Mouse (Mus musculus) kidney, embryonic 15.5 days (tissue): Measurements from ENCODE around the gene Gpr12. TPM values are rescaled to one million over a fixed set of nuclear protein-coding genes. Genes with fewer than 3 reads are reported as not detected.

Experiments
- ATAC-seq: fragments of 200-750 bp; cut with Nextera tagmentation; replicated peaks from 2 replicates; pipeline ENCODE4 v1.8.0; 2017; ENCODE audit warnings: moderate TSS enrichment; ENCODE audit not compliant: low FRiP score
- H3K27ac ChIP-seq: fragments of 300-500 bp; sonication (generic); 2 replicates; pipeline ENCODE4 v1.5.1; 2015; ENCODE audit warnings: mild to moderate bottlenecking, inconsistent platforms
- H3K27me3 ChIP-seq: fragments of 300-500 bp; sonication (generic); 2 replicates; pipeline ENCODE4 v1.6.1; 2015; ENCODE audit warnings: inconsistent platforms
- H3K36me3 ChIP-seq: fragments of 300-500 bp; sonication (generic); 2 replicates; pipeline ENCODE4 v1.6.1; 2015; ENCODE audit warnings: inconsistent platforms
- H3K4me1 ChIP-seq: fragments of 300-500 bp; sonication (generic); 2 replicates; pipeline ENCODE4 v1.6.1; 2015; ENCODE audit warnings: inconsistent platforms
- H3K4me2 ChIP-seq: fragments of 300-500 bp; sonication (generic); 2 replicates; pipeline ENCODE4 v1.6.1; 2015; ENCODE audit warnings: moderate library complexity, mild to moderate bottlenecking, inconsistent platforms
- H3K4me3 ChIP-seq: fragments of 300-500 bp; sonication (generic); replicated peaks from 2 replicates; pipeline ENCODE4 v1.5.1; 2015; ENCODE audit warnings: mild to moderate bottlenecking, inconsistent platforms
- H3K9ac ChIP-seq: fragments of 300-500 bp; sonication (generic); 2 replicates; pipeline ENCODE4 v1.6.1; 2015; ENCODE audit warnings: mild to moderate bottlenecking, inconsistent platforms
- H3K9me3 ChIP-seq: fragments of 300-500 bp; sonication (generic); replicated peaks from 2 replicates; pipeline ENCODE4 v1.6.1; 2016; ENCODE audit warnings: inconsistent platforms
- WGBS: fragments of 180-500 bp; shearing (Covaris S2); methylation state at CpG from one replicate; pipeline ENCODE4 v1.1.7; 2015; ENCODE audit warnings: mixed read lengths; 5-methylcytosine and 5-hydroxymethylcytosine counted together
- polyA plus RNA-seq: library from polyadenylated mRNA; unstranded; fragments of >200 nt; fragmentation: Nextera tagmentation; extraction: Ambion mirVana; gene quantifications from 2 replicates; pipeline ENCODE4 v1.2.1, GENCODE M21; 2015

The Gpr12 gene
- polyA plus RNA-seq = 0.57 and 0.58 TPM in 2 replicates

DNA sequence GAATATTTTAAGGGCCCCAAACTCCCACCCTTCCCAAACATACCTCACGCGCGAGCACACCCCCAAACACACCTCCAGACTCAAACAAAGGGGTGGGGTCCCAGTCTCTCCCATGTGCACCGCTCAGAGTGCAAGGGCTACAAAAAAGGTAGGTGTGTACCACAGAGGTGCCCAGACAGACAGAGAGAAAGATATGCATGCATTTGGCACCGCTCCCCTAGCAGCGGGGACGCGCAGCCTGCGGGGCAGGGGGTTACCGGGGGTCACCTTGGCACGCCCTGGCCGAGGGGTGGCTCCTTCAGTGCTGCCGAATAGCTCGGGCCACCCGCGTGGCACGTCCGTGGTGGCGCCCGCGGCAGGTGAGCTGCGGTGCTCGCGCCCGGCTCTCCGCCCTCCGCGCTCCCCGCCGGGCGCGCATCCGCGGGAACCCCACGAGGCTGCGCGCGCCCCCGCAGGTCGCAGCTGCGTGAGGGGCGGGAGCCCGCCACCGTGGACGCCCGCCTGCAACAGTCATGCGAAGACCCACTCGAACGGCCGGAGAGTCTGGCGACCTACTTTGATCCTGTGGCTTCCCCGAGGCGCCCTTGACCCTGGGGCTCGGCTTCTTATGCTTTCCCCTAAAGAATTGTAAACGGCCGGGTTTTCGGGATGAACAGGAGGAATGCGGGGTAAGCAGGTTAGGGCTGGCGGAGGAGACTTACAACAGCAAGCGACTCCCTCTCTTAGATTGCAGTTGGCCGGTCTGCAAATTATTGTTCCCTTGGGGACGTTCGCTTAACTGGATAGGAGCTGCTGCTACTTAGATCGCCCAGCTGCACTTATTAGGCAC is at the start of gene Gpr12:
Gpr12 (minus strand) TSS at position 762 of the 829 bp plus-strand sequence.
- Histone ChIP-seq H3K9ac (peak within 1 kb of the TSS; percentile 43), H3K36me3 (no peaks in the 10 kb centered on the region)
- peak; percentile 69 for ATAC-seq

DNA sequence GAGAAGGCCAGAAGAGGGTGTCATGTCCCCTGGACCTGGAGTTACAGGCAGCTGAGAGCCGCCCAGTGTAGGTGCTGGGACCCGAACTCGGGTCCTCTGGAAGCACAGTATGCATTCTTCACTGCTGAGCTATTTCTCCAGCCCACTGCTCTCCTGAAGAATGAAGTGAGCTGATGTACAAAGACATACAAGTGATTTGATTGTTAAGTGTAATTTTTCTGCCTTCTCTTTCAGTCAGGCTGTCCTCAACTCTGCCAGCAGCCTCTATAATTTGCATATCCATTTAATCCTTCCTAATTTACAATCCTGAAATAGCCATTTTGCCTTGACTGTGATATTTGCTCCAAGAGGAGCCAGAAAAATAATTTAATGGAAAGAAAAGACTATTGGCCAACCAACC is 46.6 kb upstream of the Gpr12 start:
- no peak overlapping the region for H3K27ac ChIP-seq
- no peak overlapping the region for H3K4me3 ChIP-seq
- no peaks in the 10 kb centered on the region for H3K4me1 ChIP-seq
- H3K4me2 ChIP-seq = no peak overlapping the region
- 75% methylated on average over 3 of the region's 3 CpGs for WGBS
- no peaks in the 10 kb centered on the region for H3K27me3 ChIP-seq
- H3K9me3 ChIP-seq = no peaks in the 10 kb centered on the region
- ATAC-seq = no peak
- no peak overlapping the region for H3K9ac ChIP-seq
- no peaks in the 10 kb centered on the region for H3K36me3 ChIP-seq

More for the DNA sequence above, at the start of gene Gpr12:
- under 1% methylated on average over 63 of the region's 64 CpGs for WGBS
- Histone ChIP-seq H3K4me1 (peaks cover 23% of the 10 kb centered on the region), H3K27ac (no peak within 1 kb of the TSS), H3K27me3 (peaks cover 38% of the 10 kb centered on the region), H3K4me3 (peak within 1 kb of the TSS; percentile 60), H3K4me2 (peak within 1 kb of the TSS; percentile 97), H3K9me3 (no peaks in the 10 kb centered on the region)

DNA sequence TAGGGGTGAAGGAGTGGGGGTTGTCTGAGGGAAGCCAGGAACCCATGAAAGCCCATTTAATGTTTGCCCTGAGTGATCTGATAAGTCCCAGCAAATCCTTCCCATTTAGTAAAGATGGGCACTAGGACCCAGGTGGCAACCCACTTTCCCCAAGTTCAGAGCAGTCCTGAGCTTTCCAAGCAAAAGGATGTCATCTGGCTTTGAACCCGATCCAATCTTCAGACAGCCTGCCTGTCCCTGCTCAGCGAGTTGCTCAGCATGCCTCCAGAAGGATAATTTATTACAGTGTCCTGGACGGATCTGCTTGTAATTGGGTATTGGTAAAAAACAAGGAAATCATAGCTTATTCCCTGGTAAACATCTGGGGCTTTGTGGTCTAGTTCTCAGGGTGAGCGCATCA is 45.9 kb upstream of the Gpr12 start:
- no peak overlapping the region for H3K9ac ChIP-seq
- no peaks in the 10 kb centered on the region for H3K4me1 ChIP-seq
- no peak overlapping the region for H3K4me3 ChIP-seq
- no peak for ATAC-seq
- H3K27me3 ChIP-seq = no peaks in the 10 kb centered on the region
- H3K36me3 ChIP-seq = no peaks in the 10 kb centered on the region
- WGBS = 23% methylated on average over 4 of the region's 4 CpGs
- no peak overlapping the region for H3K27ac ChIP-seq
- no peak overlapping the region for H3K4me2 ChIP-seq
- H3K9me3 ChIP-seq = no peaks in the 10 kb centered on the region

DNA sequence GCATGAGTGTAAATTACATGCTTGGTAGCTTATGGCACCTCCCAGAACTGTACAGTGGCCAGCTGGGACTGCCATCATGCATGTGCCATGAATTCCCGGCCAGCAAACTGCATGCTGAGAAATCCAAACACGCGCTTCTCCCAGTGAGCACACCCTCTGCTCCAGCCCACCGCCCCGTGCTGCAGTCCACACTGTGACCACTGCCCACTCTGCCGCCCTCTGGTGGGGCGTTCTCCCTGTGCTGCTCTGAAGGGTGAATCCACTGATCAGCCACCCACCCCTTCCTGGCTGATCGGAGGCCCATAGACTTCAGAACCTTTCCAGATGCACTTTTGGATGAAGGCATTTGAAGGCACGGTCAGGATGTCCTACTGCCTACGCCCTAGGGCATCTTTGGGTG is 44.6 kb upstream of the Gpr12 start:
- H3K4me2 ChIP-seq = no peak overlapping the region
- 80% methylated on average over 10 of the region's 10 CpGs for WGBS
- no peak overlapping the region for H3K4me3 ChIP-seq
- H3K9me3 ChIP-seq = no peaks in the 10 kb centered on the region
- H3K9ac ChIP-seq = no peak overlapping the region
- H3K36me3 ChIP-seq = no peaks in the 10 kb centered on the region
- H3K27ac ChIP-seq = no peak overlapping the region
- no peaks in the 10 kb centered on the region for H3K27me3 ChIP-seq
- no peak for ATAC-seq
- H3K4me1 ChIP-seq = no peaks in the 10 kb centered on the region

DNA sequence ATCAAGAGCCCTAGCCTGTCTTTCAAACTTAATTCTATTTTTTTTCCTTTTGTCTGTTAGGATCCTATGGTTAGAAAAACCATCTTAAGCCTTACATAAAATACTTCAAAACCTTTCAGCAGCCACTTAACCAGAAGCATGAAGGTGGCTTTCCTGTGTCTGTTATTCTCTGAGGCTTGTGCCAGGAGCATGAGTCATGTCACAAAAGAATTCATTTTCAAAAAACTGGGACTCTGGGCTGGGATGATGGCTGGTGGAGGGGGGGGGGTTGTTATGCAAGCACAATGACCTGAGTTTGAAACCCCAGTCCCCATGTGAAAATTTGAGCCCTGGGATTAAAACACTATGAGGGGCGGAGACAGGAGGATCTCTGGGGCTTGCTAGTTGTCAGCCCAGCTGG is 43.8 kb upstream of the Gpr12 start:
- H3K36me3 ChIP-seq = no peaks in the 10 kb centered on the region
- WGBS = 88% methylated on average over 1 of the region's 1 CpGs
- ATAC-seq = no peak
- H3K4me2 ChIP-seq = no peak overlapping the region
- no peak overlapping the region for H3K4me3 ChIP-seq
- H3K27ac ChIP-seq = no peak overlapping the region
- H3K9ac ChIP-seq = no peak overlapping the region
- H3K27me3 ChIP-seq = no peaks in the 10 kb centered on the region
- H3K4me1 ChIP-seq = no peaks in the 10 kb centered on the region
- no peaks in the 10 kb centered on the region for H3K9me3 ChIP-seq

DNA sequence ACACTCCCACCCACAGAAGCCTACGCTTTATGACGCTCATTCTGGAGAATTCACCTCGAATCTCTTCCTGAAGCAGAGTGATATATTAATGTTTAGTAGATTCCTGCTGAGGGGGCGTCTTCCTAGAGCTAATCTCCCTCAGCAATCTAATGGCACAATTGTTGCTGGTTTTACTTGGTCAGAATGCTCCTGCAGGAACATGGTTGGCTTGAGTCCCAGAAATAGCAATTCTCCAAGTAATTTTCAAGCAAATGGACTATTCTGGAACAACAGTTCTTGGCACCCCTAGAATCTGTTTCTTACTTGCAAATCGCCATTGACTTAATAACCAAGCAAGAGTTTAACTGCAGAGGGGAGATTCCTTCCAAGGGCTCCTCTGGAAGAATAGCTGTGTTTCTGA is 42.9 kb upstream of the Gpr12 start:
- Histone ChIP-seq H3K27me3 (no peaks in the 10 kb centered on the region), H3K4me3 (no peak overlapping the region), H3K9me3 (no peaks in the 10 kb centered on the region), H3K27ac (no peak overlapping the region), H3K36me3 (no peaks in the 10 kb centered on the region), H3K4me2 (no peak overlapping the region), H3K9ac (no peak overlapping the region), H3K4me1 (no peaks in the 10 kb centered on the region)
- 35% methylated on average over 5 of the region's 5 CpGs for WGBS
- no peak for ATAC-seq

DNA sequence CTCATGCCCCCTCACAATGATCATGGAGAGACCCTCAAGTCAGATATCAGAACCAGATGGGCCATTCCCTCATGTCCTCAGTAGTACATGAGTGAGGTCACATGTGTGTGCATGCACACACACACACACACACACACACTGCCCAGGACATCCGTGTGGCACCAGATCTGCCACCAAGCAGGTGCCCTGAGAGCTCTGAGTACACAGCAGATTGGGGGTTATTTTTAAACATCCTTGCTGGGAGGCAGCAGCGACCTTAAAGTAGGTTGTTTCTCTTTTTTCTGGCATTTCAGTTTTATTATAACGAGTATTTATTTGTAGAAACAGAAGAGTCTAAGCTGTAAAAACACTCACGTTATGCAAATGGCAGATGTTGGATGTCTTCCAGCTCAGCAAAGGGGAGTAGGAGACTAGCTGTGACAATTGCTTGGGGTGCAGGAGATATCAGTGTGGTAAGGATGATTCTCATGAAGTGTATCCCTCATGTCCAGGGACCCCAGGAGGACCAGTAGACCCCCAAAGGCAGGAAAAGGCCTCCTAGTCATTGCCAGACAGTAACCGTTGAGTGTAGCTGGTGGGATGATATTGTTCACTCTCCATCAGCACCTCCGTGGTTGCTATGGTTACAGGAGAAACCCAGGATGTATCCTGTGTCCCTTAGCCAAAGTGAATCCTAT is 40.7 kb upstream of the Gpr12 start:
- H3K9me3 ChIP-seq = no peaks in the 10 kb centered on the region
- H3K4me1 ChIP-seq = no peaks in the 10 kb centered on the region
- H3K27ac ChIP-seq = no peak overlapping the region
- ATAC-seq = no peak
- H3K9ac ChIP-seq = no peak overlapping the region
- no peaks in the 10 kb centered on the region for H3K36me3 ChIP-seq
- H3K4me2 ChIP-seq = no peak overlapping the region
- no peak overlapping the region for H3K4me3 ChIP-seq
- WGBS = 62% methylated on average over 6 of the region's 6 CpGs
- H3K27me3 ChIP-seq = no peaks in the 10 kb centered on the region

DNA sequence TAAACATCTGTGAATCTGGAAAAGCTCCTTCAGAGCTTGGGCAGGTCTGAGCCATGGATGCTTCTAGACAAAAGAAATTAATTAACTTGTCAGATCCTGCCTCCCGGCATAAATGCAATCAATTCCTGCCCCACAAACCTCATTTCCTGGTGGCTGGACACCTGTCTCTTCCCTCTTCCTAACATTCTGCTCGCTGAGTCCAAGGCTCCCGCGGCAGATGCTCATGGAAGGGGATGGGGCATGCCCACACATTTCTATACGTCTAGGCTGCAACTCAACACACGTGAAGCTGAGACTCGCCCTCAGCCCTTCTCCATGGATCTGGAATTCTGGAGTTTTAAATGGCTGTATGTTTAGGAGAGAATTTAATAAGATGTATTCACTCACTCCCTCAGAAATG is 26.8 kb upstream of the Gpr12 start:
- no peaks in the 10 kb centered on the region for H3K9me3 ChIP-seq
- H3K36me3 ChIP-seq = no peaks in the 10 kb centered on the region
- no peaks in the 10 kb centered on the region for H3K27me3 ChIP-seq
- peaks cover 13% of the 10 kb centered on the region for H3K4me1 ChIP-seq
- H3K27ac ChIP-seq = no peak overlapping the region
- no peak overlapping the region for H3K4me2 ChIP-seq
- no peak overlapping the region for H3K9ac ChIP-seq
- 39% methylated on average over 7 of the region's 7 CpGs for WGBS
- no peak for ATAC-seq
- no peak overlapping the region for H3K4me3 ChIP-seq

DNA sequence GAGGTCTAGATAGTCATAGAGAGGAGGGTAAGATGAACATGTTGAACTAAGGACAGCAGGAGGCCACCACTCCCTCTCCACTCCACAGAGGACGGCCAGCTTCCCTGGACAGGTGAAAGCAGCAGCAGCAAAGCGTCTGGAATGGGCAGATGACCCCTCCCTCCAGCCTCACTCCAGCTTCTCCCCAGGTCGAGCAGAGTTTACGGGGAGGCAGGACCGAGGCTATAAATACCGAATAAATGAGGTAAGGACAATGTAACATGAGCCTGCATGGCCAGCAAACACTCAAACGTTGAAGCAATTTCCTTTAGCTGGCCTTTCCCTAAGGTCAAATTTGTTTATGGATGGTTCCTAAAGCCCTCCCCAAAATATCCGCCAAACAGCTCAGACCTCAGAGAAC is 26.0 kb upstream of the Gpr12 start:
- H3K9me3 ChIP-seq = no peaks in the 10 kb centered on the region
- no peak overlapping the region for H3K9ac ChIP-seq
- H3K36me3 ChIP-seq = no peaks in the 10 kb centered on the region
- peaks cover 13% of the 10 kb centered on the region for H3K4me1 ChIP-seq
- WGBS = 8% methylated on average over 8 of the region's 8 CpGs
- H3K27ac ChIP-seq = no peak overlapping the region
- H3K4me3 ChIP-seq = no peak overlapping the region
- no peak overlapping the region for H3K4me2 ChIP-seq
- ATAC-seq = peak; percentile 52; the same call in 1 of the 2 replicates
- no peaks in the 10 kb centered on the region for H3K27me3 ChIP-seq

DNA sequence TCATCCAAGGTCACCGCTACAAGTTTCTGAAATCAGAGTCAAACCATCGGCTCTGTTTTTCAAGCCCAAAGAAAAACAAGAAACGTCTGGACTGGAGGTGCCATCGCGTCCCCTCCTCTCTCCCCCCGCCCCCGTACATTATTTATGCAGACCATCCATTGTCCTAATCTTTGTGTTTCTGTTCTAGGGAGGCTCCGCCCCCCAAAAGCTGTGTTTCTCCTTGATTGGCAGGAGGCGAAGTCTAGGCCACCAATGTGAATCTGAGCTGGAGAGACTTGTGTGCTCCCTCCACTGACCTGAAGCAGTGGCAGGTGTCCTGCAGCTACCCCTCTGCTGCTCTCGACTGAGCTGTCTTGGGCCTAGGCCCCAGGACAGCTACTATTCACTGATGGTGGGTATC is 24.6 kb upstream of the Gpr12 start:
- no peaks in the 10 kb centered on the region for H3K36me3 ChIP-seq
- peaks cover 13% of the 10 kb centered on the region for H3K4me1 ChIP-seq
- no peak overlapping the region for H3K4me3 ChIP-seq
- 30% methylated on average over 10 of the region's 10 CpGs for WGBS
- H3K27me3 ChIP-seq = no peaks in the 10 kb centered on the region
- no peak overlapping the region for H3K27ac ChIP-seq
- no peaks in the 10 kb centered on the region for H3K9me3 ChIP-seq
- ATAC-seq = 0 out of 2 replicates have a peak, but pooled peaks have one; percentile 29
- H3K9ac ChIP-seq = no peak overlapping the region
- H3K4me2 ChIP-seq = no peak overlapping the region

DNA sequence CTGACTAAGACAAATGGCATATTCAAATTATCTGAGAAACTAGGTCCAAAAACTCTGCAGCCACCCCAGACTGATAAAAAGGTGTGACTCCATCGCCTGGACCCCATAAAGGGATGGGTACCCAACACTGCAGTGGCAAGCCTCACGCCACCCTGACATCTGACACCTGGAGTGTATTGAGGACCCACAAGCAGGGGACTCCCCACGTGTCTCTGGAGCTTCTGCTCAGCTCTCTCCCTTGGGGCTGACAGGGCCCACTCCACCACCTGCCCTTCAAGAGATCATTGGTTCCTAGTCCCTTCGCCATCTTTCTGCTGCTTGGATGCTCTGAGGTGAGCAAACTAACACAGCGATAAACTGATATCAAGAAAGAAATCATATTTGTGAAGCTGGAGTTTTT is 22.8 kb upstream of the Gpr12 start:
- WGBS = 66% methylated on average over 5 of the region's 5 CpGs
- H3K9me3 ChIP-seq = no peaks in the 10 kb centered on the region
- peaks cover 13% of the 10 kb centered on the region for H3K4me1 ChIP-seq
- H3K4me3 ChIP-seq = no peak overlapping the region
- H3K36me3 ChIP-seq = no peaks in the 10 kb centered on the region
- H3K27ac ChIP-seq = no peak overlapping the region
- H3K27me3 ChIP-seq = no peaks in the 10 kb centered on the region
- ATAC-seq = no peak
- H3K4me2 ChIP-seq = no peak overlapping the region
- H3K9ac ChIP-seq = no peak overlapping the region

DNA sequence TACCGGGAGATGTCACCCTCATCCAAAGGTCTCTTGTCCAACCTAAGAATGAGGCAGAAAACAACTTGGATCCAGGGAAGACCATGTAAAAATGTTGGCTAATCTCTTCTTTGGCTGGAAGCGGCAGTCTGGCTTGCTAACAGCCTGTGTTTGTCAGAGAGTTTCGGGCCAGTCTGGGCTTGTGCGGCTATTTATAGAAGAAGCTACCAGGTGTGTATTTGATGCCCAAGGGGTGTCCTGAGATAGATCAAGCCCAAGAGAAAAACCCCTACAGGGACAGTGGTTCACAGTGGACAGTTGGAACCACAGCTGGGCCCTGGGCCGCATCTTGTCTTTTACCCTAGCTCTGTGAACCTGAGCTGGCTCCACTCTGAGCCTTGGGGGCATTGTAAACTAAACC is 21.9 kb upstream of the Gpr12 start:
- H3K4me2 ChIP-seq = no peak overlapping the region
- peaks cover 13% of the 10 kb centered on the region for H3K4me1 ChIP-seq
- H3K4me3 ChIP-seq = no peak overlapping the region
- H3K36me3 ChIP-seq = no peaks in the 10 kb centered on the region
- H3K9me3 ChIP-seq = no peaks in the 10 kb centered on the region
- no peak for ATAC-seq
- H3K27me3 ChIP-seq = no peaks in the 10 kb centered on the region
- no peak overlapping the region for H3K9ac ChIP-seq
- 86% methylated on average over 5 of the region's 5 CpGs for WGBS
- H3K27ac ChIP-seq = no peak overlapping the region
